Mouse (Mus musculus) retina, embryonic 14.5 days (tissue): ENCODE measurements around the gene Ebf4.
"Not testable (repeated sequence)": the region's sequence is repeated elsewhere in the genome, so short reads cannot be mapped to it uniquely, and the experiment has no call there.

Experiments
- DNase-seq: peaks from one replicate; pipeline ENCODE4 v3.0.0-alpha.2; 2015; ENCODE audit warnings: low spot score

Gene Ebf4

GRCm38 (mm10) chr2:130295331-130296133 is 563 bp downstream of the Ebf4 start:
- DNase-seq, result peak; percentile 74

GRCm38 (mm10) chr2:130296134-130296745 is 1.3 kb downstream of the Ebf4 start:
- peak; percentile 38 for DNase-seq

GRCm38 (mm10) chr2:130297580-130297979 is 2.6 kb downstream of the Ebf4 start:
- DNase-seq, result no peak

- DNase-seq, result no peak
Measured at GRCm38 (mm10) chr2:130303014-130303413, 8.0 kb downstream of the Ebf4 start.

- DNase-seq, result no peak
Measured at GRCm38 (mm10) chr2:130327057-130327456, 32.1 kb downstream of the Ebf4 start.

GRCm38 (mm10) chr2:130329502-130329901 is 34.5 kb downstream of the Ebf4 start:
- DNase-seq, result no peak

GRCm38 (mm10) chr2:130335112-130335511 is 40.1 kb downstream of the Ebf4 start:
- no peak for DNase-seq

GRCm38 (mm10) chr2:130340464-130341219 is 45.7 kb downstream of the Ebf4 start:
- DNase-seq, result no peak

- no peak for DNase-seq
Measured at GRCm38 (mm10) chr2:130341220-130341580, 46.2 kb downstream of the Ebf4 start.

GRCm38 (mm10) chr2:130350376-130350775 is 55.4 kb downstream of the Ebf4 start:
- no peak for DNase-seq

GRCm38 (mm10) chr2:130351758-130352339 is 56.9 kb downstream of the Ebf4 start:
- DNase-seq, result no peak

GRCm38 (mm10) chr2:130353411-130353810 is 58.4 kb downstream of the Ebf4 start:
- DNase-seq, result no peak

- DNase-seq, result no peak
Measured at GRCm38 (mm10) chr2:130353889-130354288, 58.9 kb downstream of the Ebf4 start.

GRCm38 (mm10) chr2:130357551-130357950 is 62.6 kb downstream of the Ebf4 start:
- no peak for DNase-seq

GRCm38 (mm10) chr2:130358852-130359251 is 63.9 kb downstream of the Ebf4 start:
- DNase-seq, result no peak

GRCm38 (mm10) chr2:130362511-130363026 is 67.6 kb downstream of the Ebf4 start:
- peak; percentile 81 for DNase-seq

GRCm38 (mm10) chr2:130365211-130366094 is 70.5 kb downstream of the Ebf4 start:
- peak; percentile 66 for DNase-seq

GRCm38 (mm10) chr2:130367386-130367785 is 72.4 kb downstream of the Ebf4 start:
- no peak for DNase-seq

GRCm38 (mm10) chr2:130373026-130373425 is 78.1 kb downstream of the Ebf4 start:
- DNase-seq, result not testable (repeated sequence)

- DNase-seq, result no peak
Measured at GRCm38 (mm10) chr2:130374951-130375350, 80.0 kb downstream of the Ebf4 start.

GRCm38 (mm10) chr2:130383205-130383604 is 88.2 kb downstream of the Ebf4 start:
- no peak for DNase-seq
